Mouse (Mus musculus): ENCODE results near the gene Lamc2. TPM values are rescaled to one million over a fixed set of nuclear protein-coding genes. Genes with fewer than 3 reads are reported as not detected.
A peak's percentile ranks its signal among the peaks of the same experiment; 100 is the strongest.

Gene Lamc2
- polyA plus RNA-seq, 1 experiment from 2014 or later = 47.7 TPM

GRCm38 (mm10) chr1:153136647-153137046 is 49.6 kb downstream of the Lamc2 start:
- no peak for TF ChIP-seq CTCF (IDR thresholded peaks at IDR 0.05; ENCODE audit: low read depth)
- no peak overlapping the region for H3K4me3 ChIP-seq (replicated peaks; ENCODE audit: low read depth, low read length)
- 0 out of 2 replicates have a peak, but pooled peaks cover under 1% of the 10 kb centered on the region for H3K36me3 ChIP-seq (ENCODE audit: insufficient read depth, low read length)
- H3K4me2 ChIP-seq (ENCODE audit: low read length) = no peak overlapping the region
- no peaks in the 10 kb centered on the region for H3K27me3 ChIP-seq (ENCODE audit: insufficient read depth, low read length)
- H3K4me1 ChIP-seq (replicated peaks; ENCODE audit: insufficient read depth, low read length) = peaks cover 12% of the 10 kb centered on the region
- WGBS = 59% methylated on average over 13 of the region's 13 CpGs
- no peak for ATAC-seq (replicated peaks; ENCODE audit: low FRiP score, low read depth)
- no peak overlapping the region for H3K27ac ChIP-seq
- DNase-seq (ENCODE audit: low spot score) = no peak
- no peak overlapping the region for H3K9ac ChIP-seq (ENCODE audit: low read depth, low read length)
- no peaks in the 10 kb centered on the region for H3K9me3 ChIP-seq (replicated peaks; ENCODE audit: low read length)

- no peak overlapping the region for H3K4me2 ChIP-seq (ENCODE audit: low read length)
Observed at GRCm38 (mm10) chr1:153133865-153134781, 52.1 kb downstream of the Lamc2 start.

GRCm38 (mm10) chr1:153129992-153130713 is 56.1 kb downstream of the Lamc2 start:
- TF ChIP-seq CTCF (IDR thresholded peaks at IDR 0.05; ENCODE audit: low read depth) = no peak
- H3K4me2 ChIP-seq (ENCODE audit: low read length) = no peak overlapping the region
- H3K27ac ChIP-seq = no peak overlapping the region
- H3K9ac ChIP-seq (ENCODE audit: low read depth, low read length) = no peak overlapping the region
- H3K4me3 ChIP-seq (replicated peaks; ENCODE audit: low read depth, low read length) = no peak overlapping the region
- no peaks in the 10 kb centered on the region for H3K9me3 ChIP-seq (replicated peaks; ENCODE audit: low read length)
- WGBS = 74% methylated on average over 11 of the region's 11 CpGs
- DNase-seq (ENCODE audit: low spot score) = no peak
- peaks cover 3% of the 10 kb centered on the region; the same call in 1 of the 2 replicates for H3K36me3 ChIP-seq (ENCODE audit: insufficient read depth, low read length)
- H3K4me1 ChIP-seq (replicated peaks; ENCODE audit: insufficient read depth, low read length) = peaks cover 9% of the 10 kb centered on the region
- ATAC-seq (replicated peaks; ENCODE audit: low FRiP score, low read depth) = no peak
- no peaks in the 10 kb centered on the region for H3K27me3 ChIP-seq (ENCODE audit: insufficient read depth, low read length)

More at GRCm38 (mm10) chr1:153133865-153134781, 52.1 kb downstream of the Lamc2 start:
- WGBS = 18% methylated on average over 9 of the region's 9 CpGs
- Histone ChIP-seq H3K36me3 (ENCODE audit: insufficient read depth, low read length) (peaks cover 3% of the 10 kb centered on the region; the same call in 1 of the 2 replicates), H3K9ac (ENCODE audit: low read depth, low read length) (no peak overlapping the region), H3K27ac (peak overlapping the region; percentile 39), H3K4me1 (replicated peaks; ENCODE audit: insufficient read depth, low read length) (peaks cover 4% of the 10 kb centered on the region; the same call in 1 of the 2 replicates), H3K9me3 (replicated peaks; ENCODE audit: low read length) (no peaks in the 10 kb centered on the region), H3K4me3 (replicated peaks; ENCODE audit: low read depth, low read length) (no peak overlapping the region), H3K27me3 (ENCODE audit: insufficient read depth, low read length) (no peaks in the 10 kb centered on the region)
- TF ChIP-seq CTCF (IDR thresholded peaks at IDR 0.05; ENCODE audit: low read depth) = no peak
- ATAC-seq (replicated peaks; ENCODE audit: low FRiP score, low read depth) (no peak), DNase-seq (ENCODE audit: low spot score) (peak; percentile 64)

DNA sequence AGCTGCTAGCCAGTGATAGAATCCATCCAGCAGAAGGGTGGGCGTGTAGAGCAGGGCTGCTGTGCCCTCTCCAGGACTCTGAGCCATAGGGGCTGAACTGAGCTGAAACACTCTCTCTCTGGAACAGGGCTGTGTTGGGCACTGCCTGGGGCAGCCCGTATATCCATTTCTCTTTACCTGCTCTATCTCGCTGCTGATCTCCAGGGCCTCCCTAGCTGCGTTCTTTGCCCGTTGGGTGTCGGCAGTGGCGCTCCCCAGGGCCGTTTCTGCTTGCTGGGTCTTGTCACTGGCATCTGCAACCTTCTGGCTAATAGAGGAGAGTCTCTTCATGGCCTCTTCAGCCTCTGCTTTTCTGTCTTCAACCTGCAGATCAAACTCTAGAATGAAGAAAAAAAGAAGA is 57.5 kb downstream of the Lamc2 start:
- H3K9ac ChIP-seq (ENCODE audit: low read depth, low read length) = no peak overlapping the region
- DNase-seq (ENCODE audit: low spot score) (no peak), ATAC-seq (replicated peaks; ENCODE audit: low FRiP score, low read depth) (no peak)
- H3K27me3 ChIP-seq (ENCODE audit: insufficient read depth, low read length) = no peaks in the 10 kb centered on the region
- no peak for TF ChIP-seq CTCF (IDR thresholded peaks at IDR 0.05; ENCODE audit: low read depth)
- peaks cover 9% of the 10 kb centered on the region for H3K4me1 ChIP-seq (replicated peaks; ENCODE audit: insufficient read depth, low read length)
- no peaks in the 10 kb centered on the region for H3K9me3 ChIP-seq (replicated peaks; ENCODE audit: low read length)
- peaks cover 3% of the 10 kb centered on the region; the same call in 1 of the 2 replicates for H3K36me3 ChIP-seq (ENCODE audit: insufficient read depth, low read length)
- no peak overlapping the region for H3K27ac ChIP-seq
- 78% methylated on average over 8 of the region's 8 CpGs for WGBS
- H3K4me2 ChIP-seq (ENCODE audit: low read length) = no peak overlapping the region
- no peak overlapping the region for H3K4me3 ChIP-seq (replicated peaks; ENCODE audit: low read depth, low read length)

DNA sequence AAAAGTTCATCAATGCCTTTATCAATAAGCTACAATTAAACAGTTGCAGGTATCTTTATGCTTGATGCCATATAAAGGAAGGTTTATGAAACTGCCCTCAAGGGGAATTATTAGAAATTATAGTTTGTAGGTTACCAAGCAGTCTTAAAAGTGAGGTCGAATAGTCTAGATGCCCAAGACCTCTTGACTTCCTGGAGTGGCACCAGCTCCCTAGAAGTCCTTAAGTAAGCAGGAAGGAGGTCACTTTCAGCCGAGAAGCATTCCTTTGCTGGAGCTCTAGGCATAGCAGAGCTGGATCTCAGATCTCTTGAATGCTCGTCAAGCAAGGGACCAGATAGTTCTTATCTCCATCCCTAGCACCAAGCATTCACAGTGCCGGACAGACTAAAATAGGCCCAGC is 58.6 kb downstream of the Lamc2 start:
- ATAC-seq (replicated peaks; ENCODE audit: low FRiP score, low read depth) (no peak), DNase-seq (ENCODE audit: low spot score) (no peak)
- WGBS = 71% methylated on average over 4 of the region's 4 CpGs
- Histone ChIP-seq H3K27ac (no peak overlapping the region), H3K4me2 (ENCODE audit: low read length) (no peak overlapping the region), H3K27me3 (ENCODE audit: insufficient read depth, low read length) (no peaks in the 10 kb centered on the region), H3K4me3 (replicated peaks; ENCODE audit: low read depth, low read length) (no peak overlapping the region), H3K4me1 (replicated peaks; ENCODE audit: insufficient read depth, low read length) (peaks cover 9% of the 10 kb centered on the region), H3K36me3 (ENCODE audit: insufficient read depth, low read length) (peaks cover 3% of the 10 kb centered on the region; the same call in 1 of the 2 replicates), H3K9me3 (replicated peaks; ENCODE audit: low read length) (no peaks in the 10 kb centered on the region), H3K9ac (ENCODE audit: low read depth, low read length) (no peak overlapping the region)
- no peak for TF ChIP-seq CTCF (IDR thresholded peaks at IDR 0.05; ENCODE audit: low read depth)

Measured in kidney, postnatal 0 days (tissue).